Comparison of ENCODE assay signal across 8 mouse cellular contexts in the genomic region with DNA sequence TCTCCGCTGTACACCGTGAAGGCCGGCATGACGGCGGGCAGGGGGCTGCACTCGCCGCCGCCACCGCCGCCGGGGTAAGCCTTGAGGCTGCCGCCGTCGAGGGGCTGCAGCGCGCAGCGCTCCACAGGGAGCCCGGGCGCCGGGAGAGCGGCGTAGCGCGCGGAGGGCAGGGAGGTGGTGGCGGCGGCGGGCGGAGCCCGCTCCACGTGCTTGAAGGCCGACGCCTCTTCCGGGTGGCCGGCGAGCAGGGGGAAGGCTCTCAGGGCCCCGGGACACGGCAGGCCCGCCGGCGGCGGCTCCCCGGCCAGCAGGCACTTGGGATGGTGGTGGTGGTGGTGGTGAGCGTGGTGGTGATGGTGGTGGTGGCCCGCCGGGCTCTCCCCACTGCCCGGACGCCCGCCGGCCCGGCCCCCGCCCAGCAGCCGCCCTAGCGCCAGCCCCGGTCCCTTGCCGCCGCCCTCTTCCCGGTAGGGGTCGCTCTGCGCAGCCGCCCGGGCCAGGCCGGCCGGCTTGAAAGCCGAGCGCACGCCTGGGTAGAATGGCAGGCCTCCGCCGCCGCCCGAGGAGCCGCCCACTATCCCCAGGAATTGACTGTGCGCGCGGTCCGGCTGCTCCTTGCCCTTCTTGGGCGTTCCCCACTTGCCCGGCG. TPM values are rescaled to one million over a fixed set of nuclear protein-coding genes. Genes with fewer than 3 reads are reported as not detected.
DNase-seq lines count a peak whose midpoint lies in the region; ATAC-seq lines count a peak whose summit lies in the region.

No protein-coding gene starts in this region.

- H3K4me3 ChIP-seq in kidney, embryonic 14.5 days (ENCODE audit: low read length), result peak overlapping the region; percentile 39
- H3K4me3 ChIP-seq in limb, embryonic 13.5 days, result peak overlapping the region; percentile 44
- H3K4me3 ChIP-seq in neural tube, embryonic 12.5 days, result peak overlapping the region; percentile 44

- H3K9me3 ChIP-seq in kidney, embryonic 14.5 days (ENCODE audit: control insufficient read depth, low read length), result no peaks in the 10 kb centered on the region
- no peaks in the 10 kb centered on the region for H3K9me3 ChIP-seq in limb, embryonic 13.5 days
- no peaks in the 10 kb centered on the region for H3K9me3 ChIP-seq in neural tube, embryonic 12.5 days

- DNase-seq in kidney, adult 11 months, result no peak
- DNase-seq in adrenal gland, postnatal 36 days, result peak; percentile 7 to 59
- DNase-seq in left cerebral cortex, adult 11 months (ENCODE audit: low spot score), result no peak

- H3K4me2 ChIP-seq in kidney, embryonic 14.5 days (replicated peaks; ENCODE audit: low read depth, low read length), result peak overlapping the region; percentile 48
- H3K4me2 ChIP-seq in limb, embryonic 13.5 days (replicated peaks), result peak overlapping the region; percentile 66
- peak overlapping the region; percentile 72 for H3K4me2 ChIP-seq in neural tube, embryonic 12.5 days (replicated peaks)

- peak; percentile 88 for ATAC-seq in kidney, embryonic 14.5 days (ENCODE audit: low FRiP score, low TSS enrichment)
- ATAC-seq in granulocyte monocyte progenitor cell, adult 5-6 weeks (replicated peaks; ENCODE audit: poor library complexity, severe bottlenecking), result peak; percentile 76
- peak; percentile 75 for ATAC-seq in limb, embryonic 13.5 days (ENCODE audit: low FRiP score, low read depth)
- peak; percentile 82 for ATAC-seq in neural tube, embryonic 12.5 days (ENCODE audit: low FRiP score, low read depth)
- no peak for ATAC-seq in activated CD4-positive, CD25-positive, alpha-beta regulatory T cell, adult 4 months

- H3K9ac ChIP-seq in kidney, embryonic 14.5 days (ENCODE audit: low read depth, low read length), result peak overlapping the region; percentile 18; the same call in 1 of the 2 replicates
- H3K9ac ChIP-seq in limb, embryonic 13.5 days, result peak overlapping the region; percentile 43; the same call in 1 of the 2 replicates
- peak overlapping the region; percentile 59 for H3K9ac ChIP-seq in neural tube, embryonic 12.5 days

- under 1% methylated on average over 41 of the region's 79 CpGs for WGBS in kidney, embryonic 14.5 days
- WGBS in limb, embryonic 13.5 days, result under 1% methylated on average over 56 of the region's 79 CpGs
- under 1% methylated on average over 76 of the region's 79 CpGs for WGBS in neural tube, embryonic 12.5 days

- H3K27me3 ChIP-seq in kidney, embryonic 14.5 days (ENCODE audit: control insufficient read depth, insufficient read depth, low read length), result peaks cover 100% of the 10 kb centered on the region
- peaks cover 100% of the 10 kb centered on the region for H3K27me3 ChIP-seq in limb, embryonic 13.5 days
- peaks cover 67% of the 10 kb centered on the region for H3K27me3 ChIP-seq in neural tube, embryonic 12.5 days (replicated peaks)

- H3K27ac ChIP-seq in kidney, embryonic 14.5 days (ENCODE audit: low read depth, low read length), result no peak overlapping the region
- H3K27ac ChIP-seq in limb, embryonic 13.5 days, result no peak overlapping the region
- peak overlapping the region; percentile 26; the same call in 1 of the 2 replicates for H3K27ac ChIP-seq in neural tube, embryonic 12.5 days

- H3K4me1 ChIP-seq in kidney, embryonic 14.5 days (ENCODE audit: control insufficient read depth, insufficient read depth, low read length), result no peaks in the 10 kb centered on the region
- H3K4me1 ChIP-seq in limb, embryonic 13.5 days, result peaks cover 17% of the 10 kb centered on the region
- peaks cover 26% of the 10 kb centered on the region for H3K4me1 ChIP-seq in neural tube, embryonic 12.5 days

- no peaks in the 10 kb centered on the region for H3K36me3 ChIP-seq in kidney, embryonic 14.5 days (ENCODE audit: control insufficient read depth, insufficient read depth, low read length)
- no peaks in the 10 kb centered on the region for H3K36me3 ChIP-seq in limb, embryonic 13.5 days
- H3K36me3 ChIP-seq in neural tube, embryonic 12.5 days, result no peaks in the 10 kb centered on the region

RNA-seq across cellular contexts. Expression of gene Prdm13, which starts 6.7 kb away (rescaled TPM):
- polyA plus RNA-seq in kidney, embryonic 14.5 days (2014; fragmentation: Nextera tagmentation; extraction: Ambion mirVana), result not detected in 2 replicates
- not detected for total RNA-seq in adrenal gland, postnatal 36 days (2021)
- not detected in 2 replicates for total RNA-seq in granulocyte monocyte progenitor cell, adult 5-6 weeks (2014; fragmentation: Nextera tagmentation)
- not detected in 2 replicates for total RNA-seq in granulocyte monocyte progenitor cell, adult 5-6 weeks (2017)
- not detected in 2 replicates for polyA plus RNA-seq in limb, embryonic 13.5 days (2015; fragmentation: Nextera tagmentation; extraction: Ambion mirVana)
- 12.6 and 13.3 TPM in 2 replicates for polyA plus RNA-seq in neural tube, embryonic 12.5 days (2016; fragmentation: Nextera tagmentation; extraction: Ambion mirVana)
- polyA plus RNA-seq in activated CD4-positive, CD25-positive, alpha-beta regulatory T cell, adult 4 months (2017; shearing (Covaris generic)), result not detected

RNA-seq across cellular contexts. Expression of gene Ccnc, which starts 48.4 kb away (rescaled TPM):
- 48.4 and 48.9 TPM in 2 replicates for polyA plus RNA-seq in kidney, embryonic 14.5 days (2014; fragmentation: Nextera tagmentation; extraction: Ambion mirVana)
- total RNA-seq in adrenal gland, postnatal 36 days (2021), result 10 to 100 TPM; 21.4 to 25.2 TPM
- 22.2 and 31.3 TPM in 2 replicates for total RNA-seq in granulocyte monocyte progenitor cell, adult 5-6 weeks (2014; fragmentation: Nextera tagmentation)
- 34.0 and 41.4 TPM in 2 replicates for total RNA-seq in granulocyte monocyte progenitor cell, adult 5-6 weeks (2017)
- 41.0 and 45.0 TPM in 2 replicates for polyA plus RNA-seq in limb, embryonic 13.5 days (2015; fragmentation: Nextera tagmentation; extraction: Ambion mirVana)
- 67.9 and 71.8 TPM in 2 replicates for polyA plus RNA-seq in neural tube, embryonic 12.5 days (2016; fragmentation: Nextera tagmentation; extraction: Ambion mirVana)
- polyA plus RNA-seq in activated CD4-positive, CD25-positive, alpha-beta regulatory T cell, adult 4 months (2017; shearing (Covaris generic)), result 10 to 100 TPM; 40.3 to 44.3 TPM

Comparison
In these comparisons a context has a peak if more than half of its experiments do, and no peak if none do; other contexts are left out.
1. DNase-seq: peak in adrenal gland, postnatal 36 days (2 of 2); none in kidney, adult 11 months (single experiment) and left cerebral cortex, adult 11 months (single experiment).
2. RNA of gene Prdm13, which starts 6.7 kb away (polyA plus RNA-seq): 12.6 to 13.3 TPM in neural tube, embryonic 12.5 days; not detected in kidney, embryonic 14.5 days, not detected in limb, embryonic 13.5 days and not detected in activated CD4-positive, CD25-positive, alpha-beta regulatory T cell, adult 4 months; every median in the first group is over 10 times any median in the second.
3. Peak in every context shown above with its lines, with median percentiles within 50 percentile points of each other: H3K4me2 ChIP-seq, H3K4me3 ChIP-seq and H3K9ac ChIP-seq.